Mouse (Mus musculus): ENCODE data around the gene Zscan2.

DNA sequence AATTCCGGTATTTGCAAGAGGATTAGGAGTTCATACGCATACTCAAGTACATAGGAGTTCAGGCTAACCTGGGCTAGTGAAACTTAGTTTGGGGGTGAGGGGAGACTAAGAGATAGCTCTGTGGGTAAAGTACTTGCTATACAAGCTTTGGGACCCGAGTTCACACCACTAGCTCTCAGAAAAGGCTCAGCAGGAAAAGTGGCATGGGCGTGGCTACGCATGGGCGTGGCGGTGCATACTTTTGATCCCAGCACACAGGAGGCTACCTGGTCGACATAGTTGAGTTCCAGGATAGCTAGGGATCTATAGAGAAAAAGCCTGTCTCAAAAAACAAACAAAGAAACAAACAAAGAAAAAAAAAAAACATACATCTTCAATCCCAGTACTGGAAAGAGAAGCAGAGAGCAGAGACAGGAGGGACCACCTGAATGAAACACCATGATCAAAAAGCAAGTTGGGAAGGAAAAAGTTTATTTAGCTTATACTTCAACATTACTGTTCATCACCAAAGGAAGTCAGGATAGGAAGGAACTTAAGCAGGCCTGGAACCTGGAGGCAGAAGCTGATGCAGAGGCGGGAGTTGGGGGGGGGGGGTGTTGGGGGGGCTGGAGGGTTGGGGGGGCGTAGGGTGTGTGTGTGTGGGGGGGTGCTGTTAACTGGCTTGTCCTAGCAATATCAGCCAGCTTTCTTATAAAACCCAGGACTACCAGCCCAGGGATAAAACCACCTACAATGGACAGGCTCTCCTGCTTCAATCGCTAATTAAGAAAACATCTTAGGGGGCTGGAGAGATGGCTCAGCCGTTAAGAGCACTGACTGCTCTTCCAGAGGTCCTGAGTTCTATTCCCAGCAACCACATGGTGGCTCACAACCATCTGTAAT is 26.8 kb upstream of the Zscan2 start:
- TF ChIP-seq CTCF (conservative IDR thresholded peaks at IDR 0.05; ENCODE audit: low read length) (no peak), NANOG (IDR thresholded peaks at IDR 0.05; ENCODE audit: borderline replicate concordance, low read length) (no peak)
